Mouse (Mus musculus): ENCODE measurements at regions not wholly inside any gene's neighbourhood (a gene's known extent, or its start where the extent isn't known, plus 50 kb on each side); places are given as distances from the start of the nearest gene placed in this dataset.

DNA sequence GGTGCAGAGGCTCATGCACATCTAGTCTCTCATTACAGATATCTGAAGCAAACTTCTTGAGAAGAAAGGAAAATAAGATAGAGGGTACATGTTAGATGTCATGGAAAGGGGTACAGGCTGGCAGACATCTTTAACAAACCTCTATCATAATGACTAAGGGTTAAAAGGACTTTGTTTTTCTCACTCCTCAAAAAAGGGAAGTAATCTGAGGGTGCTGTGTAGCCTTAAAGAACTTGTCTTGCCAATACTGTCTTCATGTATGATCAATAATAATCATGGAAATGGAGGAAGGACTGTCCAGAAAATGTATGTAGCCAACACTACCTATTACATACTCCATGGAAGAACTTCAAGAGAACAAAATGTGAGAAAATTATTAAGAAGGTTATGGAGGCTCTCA, 400.0 kb upstream of the Mmadhc start:
- TF ChIP-seq CTCF (IDR thresholded peaks at IDR 0.05; ENCODE audit: low read depth) (no peak), EP300 (optimal IDR thresholded peaks at IDR 0.05) (no peak)
- Histone ChIP-seq H3K4me3 (ENCODE audit: low read depth, low read length) (no peak overlapping the region), H3K27me3 (ENCODE audit: control insufficient read depth, insufficient read depth, low read length) (no peaks in the 10 kb centered on the region), H3K4me1 (replicated peaks; ENCODE audit: control insufficient read depth, insufficient read depth) (no peaks in the 10 kb centered on the region), H3K9ac (ENCODE audit: low read length) (no peak overlapping the region), H3K9me3 (ENCODE audit: control insufficient read depth, low read length) (no peaks in the 10 kb centered on the region), H3K4me2 (replicated peaks; ENCODE audit: low read depth) (no peak overlapping the region), H3K27ac (replicated peaks) (no peak overlapping the region), H3K36me3 (ENCODE audit: control insufficient read depth, insufficient read depth, low read length) (no peaks in the 10 kb centered on the region)
- ATAC-seq (ENCODE audit: low FRiP score, low TSS enrichment) (no peak), DNase-seq (ENCODE audit: low spot score) (no peak)

DNA sequence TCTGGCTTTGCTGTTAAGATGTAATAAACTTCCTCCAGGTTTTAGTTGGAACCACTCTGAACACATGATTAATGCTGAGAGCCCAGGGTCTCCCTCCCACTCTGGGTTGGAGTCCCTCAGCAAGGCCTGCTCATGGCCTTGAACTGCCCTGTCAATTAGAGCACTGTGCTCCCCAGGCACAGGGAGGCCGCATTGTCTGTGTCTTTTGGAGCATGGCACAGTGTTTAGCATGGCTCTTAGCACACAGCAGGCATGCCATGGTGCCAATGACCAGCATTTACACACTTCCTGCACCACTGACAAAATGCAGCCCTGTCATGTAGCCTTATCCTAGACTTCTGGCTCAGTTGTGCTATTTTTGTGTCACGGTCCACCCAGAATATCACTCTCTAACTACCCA, 398.2 kb upstream of the Mmadhc start:
- ATAC-seq (ENCODE audit: low FRiP score, low TSS enrichment), result no peak

DNA sequence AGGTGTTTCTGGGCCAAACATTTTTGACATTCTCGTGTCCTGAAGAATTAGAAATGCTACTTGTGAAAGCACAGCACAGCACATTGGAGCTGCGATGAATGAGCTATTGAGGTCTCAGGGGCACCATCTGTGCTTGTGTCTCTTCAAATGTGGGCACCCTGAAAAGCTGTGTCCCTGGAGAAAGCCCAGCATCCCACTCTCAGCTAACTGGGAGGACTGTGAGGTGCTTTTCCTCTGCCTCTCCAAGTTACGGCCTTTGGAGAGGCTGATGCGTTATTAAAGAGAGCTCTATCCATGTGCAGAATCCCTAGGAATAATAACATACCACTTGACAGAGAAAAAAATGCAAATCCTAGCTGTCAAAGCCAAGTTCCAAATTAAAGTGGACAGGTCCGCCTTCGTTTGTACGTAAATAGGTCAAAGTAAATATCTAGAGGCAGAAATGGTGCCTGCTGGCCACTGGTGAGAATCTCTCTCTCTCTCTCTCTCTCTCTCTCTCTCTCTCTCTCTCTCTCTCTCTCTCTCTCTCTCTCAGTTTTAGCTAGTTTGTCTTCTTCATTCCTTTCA, 397.3 kb upstream of the Mmadhc start:
- Histone ChIP-seq H3K27me3 (ENCODE audit: control insufficient read depth, insufficient read depth, low read length) (no peaks in the 10 kb centered on the region), H3K9me3 (ENCODE audit: control insufficient read depth, low read length) (no peaks in the 10 kb centered on the region), H3K27ac (replicated peaks) (no peak overlapping the region), H3K4me1 (replicated peaks; ENCODE audit: control insufficient read depth, insufficient read depth) (no peaks in the 10 kb centered on the region), H3K36me3 (ENCODE audit: control insufficient read depth, insufficient read depth, low read length) (no peaks in the 10 kb centered on the region), H3K4me2 (replicated peaks; ENCODE audit: low read depth) (no peak overlapping the region), H3K9ac (ENCODE audit: low read length) (no peak overlapping the region), H3K4me3 (ENCODE audit: low read depth, low read length) (no peak overlapping the region)
- TF ChIP-seq EP300 (optimal IDR thresholded peaks at IDR 0.05), result no peak
- no peak for TF ChIP-seq CTCF (IDR thresholded peaks at IDR 0.05; ENCODE audit: low read depth)
- whole genome bisulfite sequencing, result 79% methylated on average over 7 of the region's 7 CpGs
- ATAC-seq (ENCODE audit: low FRiP score, low TSS enrichment), result no peak
- DNase-seq (ENCODE audit: low spot score), result no peak

More for the DNA sequence above, 398.2 kb upstream of the Mmadhc start:
- DNase-seq (ENCODE audit: low spot score), result no peak
- 86% methylated on average over 2 of the region's 2 CpGs for WGBS
- H3K4me3 ChIP-seq (ENCODE audit: low read depth, low read length), result no peak overlapping the region
- no peak overlapping the region for H3K9ac ChIP-seq (ENCODE audit: low read length)
- no peaks in the 10 kb centered on the region for H3K36me3 ChIP-seq (ENCODE audit: control insufficient read depth, insufficient read depth, low read length)
- H3K27ac ChIP-seq (replicated peaks), result no peak overlapping the region
- no peaks in the 10 kb centered on the region for H3K4me1 ChIP-seq (replicated peaks; ENCODE audit: control insufficient read depth, insufficient read depth)
- TF ChIP-seq EP300 (optimal IDR thresholded peaks at IDR 0.05), result no peak
- H3K4me2 ChIP-seq (replicated peaks; ENCODE audit: low read depth), result no peak overlapping the region
- no peaks in the 10 kb centered on the region for H3K27me3 ChIP-seq (ENCODE audit: control insufficient read depth, insufficient read depth, low read length)
- H3K9me3 ChIP-seq (ENCODE audit: control insufficient read depth, low read length), result no peaks in the 10 kb centered on the region

DNA sequence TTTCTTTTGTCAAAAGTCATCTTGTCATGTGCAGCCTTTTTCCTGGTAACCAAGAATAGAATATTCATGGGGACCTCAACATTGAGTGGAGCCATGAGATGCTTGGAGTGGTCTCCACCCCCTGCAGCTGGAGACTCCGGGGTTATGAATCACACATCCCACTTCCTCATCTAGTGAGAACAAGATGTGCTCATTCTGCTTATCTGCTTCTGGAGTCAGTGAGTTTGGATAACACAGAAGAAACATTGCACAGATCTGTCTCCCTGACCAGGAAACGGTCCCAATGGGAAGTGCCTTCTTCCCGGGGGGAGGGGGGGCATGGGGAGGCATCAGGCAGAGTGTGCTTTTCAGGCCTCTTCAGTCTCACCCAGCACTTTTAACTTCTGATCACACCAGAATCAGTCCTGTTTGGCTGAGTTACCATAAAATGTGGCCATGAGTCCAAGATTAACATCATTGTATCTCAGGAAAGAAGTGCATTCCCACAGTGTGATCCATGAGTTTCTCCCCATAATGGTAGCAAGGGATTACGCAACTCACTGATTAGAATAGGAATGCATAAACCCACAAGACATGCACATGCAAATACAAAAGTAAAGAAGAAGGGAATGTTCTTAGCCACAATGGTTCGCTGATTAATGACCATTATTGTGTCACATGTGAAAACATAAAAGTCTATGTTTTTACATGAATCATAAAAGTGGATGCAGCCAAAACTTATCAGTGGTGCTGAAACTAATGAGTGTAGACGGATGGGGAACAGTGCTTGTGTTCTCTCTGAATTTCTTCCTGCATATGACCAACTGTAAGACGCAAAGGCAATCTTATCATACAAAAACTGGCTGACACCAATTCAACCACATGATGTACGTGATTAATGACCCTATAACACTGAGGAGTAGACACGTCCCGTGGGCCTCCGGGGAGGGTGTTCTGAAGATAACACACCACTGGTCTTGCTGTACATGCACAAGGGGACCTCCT, 393.8 kb upstream of the Mmadhc start:
- H3K27ac ChIP-seq (replicated peaks), result no peak overlapping the region
- TF ChIP-seq EP300 (optimal IDR thresholded peaks at IDR 0.05) (no peak), CTCF (IDR thresholded peaks at IDR 0.05; ENCODE audit: low read depth) (no peak)
- no peaks in the 10 kb centered on the region for H3K27me3 ChIP-seq (ENCODE audit: control insufficient read depth, insufficient read depth, low read length)
- no peak for DNase-seq (ENCODE audit: low spot score)
- WGBS, result 63% methylated on average over 11 of the region's 11 CpGs
- H3K4me1 ChIP-seq (replicated peaks; ENCODE audit: control insufficient read depth, insufficient read depth), result no peaks in the 10 kb centered on the region
- H3K36me3 ChIP-seq (ENCODE audit: control insufficient read depth, insufficient read depth, low read length), result no peaks in the 10 kb centered on the region
- no peaks in the 10 kb centered on the region for H3K9me3 ChIP-seq (ENCODE audit: control insufficient read depth, low read length)
- ATAC-seq (ENCODE audit: low FRiP score, low TSS enrichment), result no peak; the same call in 1 of the 2 replicates
- no peak overlapping the region for H3K9ac ChIP-seq (ENCODE audit: low read length)
- H3K4me3 ChIP-seq (ENCODE audit: low read depth, low read length), result no peak overlapping the region
- no peak overlapping the region for H3K4me2 ChIP-seq (replicated peaks; ENCODE audit: low read depth)

DNA sequence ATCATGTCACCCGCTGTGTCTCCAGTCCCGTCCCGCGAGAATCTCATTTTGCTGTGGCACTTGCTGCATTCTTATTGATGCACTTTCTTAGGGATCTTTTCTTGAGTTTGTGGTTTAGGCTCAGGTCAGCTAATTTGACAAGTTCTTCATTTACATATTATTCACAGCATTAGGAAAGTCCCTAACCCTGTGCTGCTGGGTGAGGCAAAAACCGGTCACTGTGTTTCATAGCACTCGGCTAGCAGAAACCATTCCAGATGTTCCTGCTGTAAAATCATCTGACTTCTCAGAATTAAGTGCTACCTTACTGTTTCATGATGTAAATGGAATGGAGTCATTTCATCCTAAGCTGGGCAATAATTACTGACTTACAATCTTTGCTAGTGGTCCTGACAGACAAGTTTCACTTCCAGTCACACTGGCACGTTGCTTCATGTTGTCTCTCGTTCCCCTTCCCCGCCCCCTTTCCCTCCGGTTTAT, 391.1 kb upstream of the Mmadhc start:
- no peak for TF ChIP-seq EP300 (optimal IDR thresholded peaks at IDR 0.05)
- no peak for TF ChIP-seq CTCF (IDR thresholded peaks at IDR 0.05; ENCODE audit: low read depth)
- DNase-seq (ENCODE audit: low spot score), result no peak
- Histone ChIP-seq H3K36me3 (ENCODE audit: control insufficient read depth, insufficient read depth, low read length) (no peaks in the 10 kb centered on the region), H3K4me2 (replicated peaks; ENCODE audit: low read depth) (no peak overlapping the region), H3K27ac (replicated peaks) (peak overlapping the region; percentile 76), H3K27me3 (ENCODE audit: control insufficient read depth, insufficient read depth, low read length) (no peaks in the 10 kb centered on the region), H3K9me3 (ENCODE audit: control insufficient read depth, low read length) (no peaks in the 10 kb centered on the region), H3K9ac (ENCODE audit: low read length) (no peak overlapping the region), H3K4me3 (ENCODE audit: low read depth, low read length) (no peak overlapping the region), H3K4me1 (replicated peaks; ENCODE audit: control insufficient read depth, insufficient read depth) (no peaks in the 10 kb centered on the region)
- WGBS, result 76% methylated on average over 10 of the region's 10 CpGs
- no peak for ATAC-seq (ENCODE audit: low FRiP score, low TSS enrichment)

DNA sequence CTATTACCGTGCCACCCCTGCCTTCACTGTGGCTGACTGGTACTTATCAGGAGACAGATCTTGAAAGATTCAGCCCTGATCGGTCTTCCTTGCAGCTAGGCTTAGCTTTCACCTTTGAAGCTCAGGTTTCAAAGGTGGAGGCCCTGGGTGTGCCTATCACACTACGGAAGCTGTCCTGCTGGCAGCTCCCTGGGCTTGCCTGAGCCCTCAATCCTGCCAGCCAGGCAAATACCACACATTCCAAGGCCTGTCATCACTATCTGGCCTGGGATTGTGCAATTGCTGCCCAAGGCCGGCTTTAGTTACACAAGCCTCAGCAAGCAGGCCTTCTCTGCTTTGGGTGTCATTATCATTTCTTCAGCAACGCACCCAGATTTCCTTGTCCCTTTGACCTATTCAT, 390.6 kb upstream of the Mmadhc start:
- H3K36me3 ChIP-seq (ENCODE audit: control insufficient read depth, insufficient read depth, low read length), result no peaks in the 10 kb centered on the region
- H3K4me3 ChIP-seq (ENCODE audit: low read depth, low read length), result no peak overlapping the region
- 42% methylated on average over 5 of the region's 5 CpGs for WGBS
- ATAC-seq (ENCODE audit: low FRiP score, low TSS enrichment), result peak; percentile 51; the same call in 1 of the 2 replicates
- H3K9ac ChIP-seq (ENCODE audit: low read length), result no peak overlapping the region
- no peaks in the 10 kb centered on the region for H3K9me3 ChIP-seq (ENCODE audit: control insufficient read depth, low read length)
- DNase-seq (ENCODE audit: low spot score), result peak; percentile 15
- H3K4me2 ChIP-seq (replicated peaks; ENCODE audit: low read depth), result no peak overlapping the region
- H3K27ac ChIP-seq (replicated peaks), result peak overlapping the region; percentile 76
- no peaks in the 10 kb centered on the region for H3K4me1 ChIP-seq (replicated peaks; ENCODE audit: control insufficient read depth, insufficient read depth)
- TF ChIP-seq CTCF (IDR thresholded peaks at IDR 0.05; ENCODE audit: low read depth), result no peak
- peak; percentile 52 for TF ChIP-seq EP300 (optimal IDR thresholded peaks at IDR 0.05)
- H3K27me3 ChIP-seq (ENCODE audit: control insufficient read depth, insufficient read depth, low read length), result no peaks in the 10 kb centered on the region
